Mouse (Mus musculus): ENCODE measurements at regions not wholly inside any gene's neighbourhood (a gene's known extent, or its start where the extent isn't known, plus 50 kb on each side); places are given as distances from the start of the nearest gene placed in this dataset.

DNA sequence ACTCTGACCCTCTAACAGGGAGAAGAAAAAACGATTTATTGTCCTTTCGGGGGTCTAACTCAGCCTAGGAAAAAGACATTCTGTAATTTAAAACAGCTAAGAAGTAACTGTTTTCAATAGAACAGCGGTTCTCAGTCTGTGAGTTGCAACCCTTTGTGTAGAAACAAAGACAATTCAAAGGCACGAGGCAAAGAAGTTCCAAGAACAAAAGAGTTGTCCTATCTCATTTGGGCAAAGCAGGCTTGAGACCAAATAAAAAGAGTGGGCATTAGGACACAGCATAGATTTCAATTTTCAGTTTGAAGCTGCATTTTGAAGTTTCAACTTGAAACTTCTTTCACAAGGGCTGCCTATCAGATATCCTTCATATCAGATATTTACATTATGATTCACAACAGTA is 53.1 kb upstream of the Aldh1a3 start:
- no peak for TF ChIP-seq CTCF (IDR thresholded peaks at IDR 0.05; ENCODE audit: low read depth, low read length)
- no peak for TF ChIP-seq POLR2A (IDR thresholded peaks at IDR 0.05; ENCODE audit: insufficient read depth, low read length)
